Mouse (Mus musculus): ENCODE data around the gene Tln1.

- TF ChIP-seq POLR2A (IDR thresholded peaks at IDR 0.05; ENCODE audit: control insufficient read depth, extremely low read depth, insufficient read depth, low read length, poor library complexity): no peak
- no peak for TF ChIP-seq CTCF (IDR thresholded peaks at IDR 0.05; ENCODE audit: borderline replicate concordance, control insufficient read depth, extremely low read depth, insufficient read depth, low read length, poor library complexity)
Observed at GRCm38 (mm10) chr4:43490801-43491200, 71.7 kb downstream of the Tln1 start.
